Mouse (Mus musculus): ENCODE data around the gene Man2b2.

The Man2b2 gene

DNA sequence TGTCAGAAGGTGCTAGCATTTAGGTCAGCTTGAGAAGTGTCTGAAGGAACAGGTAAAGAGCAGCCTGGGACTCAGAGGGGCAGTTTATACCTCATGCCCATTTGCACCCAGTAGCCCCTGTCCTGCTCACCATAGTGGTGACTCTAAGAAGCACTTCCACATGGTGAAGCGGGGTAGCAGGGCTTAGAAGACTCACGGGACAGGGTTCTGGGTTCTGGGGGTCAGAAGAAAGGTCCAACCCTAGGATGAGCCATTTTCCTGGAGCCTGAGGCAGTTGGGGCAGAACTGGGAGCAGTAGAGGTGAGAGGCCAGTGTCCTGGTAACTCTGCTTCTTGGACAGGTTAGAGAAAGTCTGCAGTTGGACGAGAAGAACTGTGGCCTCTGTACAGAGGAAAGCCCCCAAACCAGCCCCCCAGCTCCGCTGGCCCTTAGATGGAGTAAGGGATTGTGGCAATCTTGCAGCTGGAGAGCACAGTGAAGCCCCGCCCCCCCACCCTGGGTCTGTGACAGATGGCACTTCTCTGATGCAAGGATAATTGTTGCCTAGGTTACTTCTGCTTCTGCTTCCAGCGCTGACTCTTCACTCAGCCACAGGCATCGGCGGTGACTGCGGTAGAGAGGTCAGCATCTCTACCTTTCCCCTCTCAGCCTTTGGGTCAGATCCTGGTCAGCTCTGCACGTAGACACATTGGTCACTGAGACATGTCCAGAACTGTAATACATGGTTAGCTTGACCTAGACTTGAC is 63.3 kb downstream of the Man2b2 start:
- DNase-seq (ENCODE audit: low spot score): peak; percentile 72

GRCm38 (mm10) chr5:36759848-36760247 is 70.6 kb downstream of the Man2b2 start:
- DNase-seq (ENCODE audit: low spot score): no peak

- peak; percentile 31 for DNase-seq (ENCODE audit: low spot score)
Observed at GRCm38 (mm10) chr5:36757033-36757432, 73.4 kb downstream of the Man2b2 start.

Measured in MN1 (cell line).